Mouse (Mus musculus) gastrocnemius, adult 18-20 months (tissue): ENCODE results near the gene Tppp. TPM values are rescaled to one million over a fixed set of nuclear protein-coding genes. Genes with fewer than 3 reads are reported as not detected.
"Not testable (repeated sequence)": the region's sequence is repeated elsewhere in the genome, so short reads cannot be mapped to it uniquely, and the experiment has no call there.

Experiments
- DNase-seq: peaks from one replicate; pipeline ENCODE4 v3.0.0; 2021; ENCODE audit warnings: low spot score
- long read RNA-seq, 2 experiments: library from polyadenylated mRNA; stranded (forward); transcript quantifications; one replicate each; pipeline ENCODE4 v2.0.0; 2021
- total RNA-seq, 2 experiments: library from RNA; stranded (reverse); gene quantifications; 2 replicates each; pipeline ENCODE4 v1.2.3; 2021

The Tppp gene
- 1 to 10 TPM; 6.2 to 6.4 TPM for total RNA-seq
- long read RNA-seq, experiment 1, full-length matches to known transcripts: 3 of 5 reads
- long read RNA-seq, experiment 1, partial matches to known transcripts: 1 of 5 reads
- long read RNA-seq, experiment 1, other reads (novel, unspliced or antisense): 1 of 5 reads
- long read RNA-seq, experiment 2, full-length matches to known transcripts: 6 of 14 reads
- long read RNA-seq, experiment 2, partial matches to known transcripts: 0 of 14 reads
- long read RNA-seq, experiment 2, other reads (novel, unspliced or antisense): 8 of 14 reads

DNA sequence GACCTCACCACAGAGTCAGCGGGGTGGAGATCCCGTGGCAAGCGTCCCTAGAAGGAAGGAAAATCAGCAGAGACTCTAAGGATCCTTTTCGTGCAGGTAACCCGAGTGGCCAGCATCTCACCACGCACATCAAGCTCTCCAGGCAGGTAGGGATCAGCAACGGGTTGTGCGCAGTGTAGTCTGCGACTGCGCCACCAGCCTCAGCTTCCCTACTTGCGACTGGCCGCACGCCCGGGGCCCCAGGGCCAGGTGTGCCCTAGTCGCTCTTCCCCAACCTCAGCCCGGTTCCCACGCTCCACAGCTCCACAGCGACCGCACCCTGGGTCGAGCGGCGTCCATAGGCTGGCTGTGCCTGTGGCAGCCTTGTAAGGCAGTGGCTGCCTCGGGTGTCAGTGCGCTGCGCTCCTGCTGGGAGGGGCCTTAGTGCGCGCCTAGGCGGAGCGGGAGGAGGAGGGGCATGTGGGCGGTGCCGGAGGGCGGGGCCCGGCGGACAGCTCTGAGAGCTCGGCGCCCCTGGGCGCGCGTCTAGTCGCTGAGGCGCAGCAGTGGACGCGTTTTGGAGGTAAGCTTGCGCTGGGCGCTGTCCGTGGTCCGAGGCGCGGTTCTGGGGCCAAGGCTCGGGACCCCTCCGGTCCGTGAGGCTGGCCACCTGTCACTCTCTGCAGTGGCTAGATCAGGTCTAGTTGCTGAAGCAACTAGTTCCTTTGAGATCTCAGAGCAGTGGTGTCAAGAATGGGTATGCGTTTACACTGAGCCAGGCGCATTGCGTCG is at the start of gene Tppp:
Gene Tppp (plus strand): TSS at position 460 of the 771 bp plus-strand sequence.
- DNase-seq: peak; percentile 95

DNA sequence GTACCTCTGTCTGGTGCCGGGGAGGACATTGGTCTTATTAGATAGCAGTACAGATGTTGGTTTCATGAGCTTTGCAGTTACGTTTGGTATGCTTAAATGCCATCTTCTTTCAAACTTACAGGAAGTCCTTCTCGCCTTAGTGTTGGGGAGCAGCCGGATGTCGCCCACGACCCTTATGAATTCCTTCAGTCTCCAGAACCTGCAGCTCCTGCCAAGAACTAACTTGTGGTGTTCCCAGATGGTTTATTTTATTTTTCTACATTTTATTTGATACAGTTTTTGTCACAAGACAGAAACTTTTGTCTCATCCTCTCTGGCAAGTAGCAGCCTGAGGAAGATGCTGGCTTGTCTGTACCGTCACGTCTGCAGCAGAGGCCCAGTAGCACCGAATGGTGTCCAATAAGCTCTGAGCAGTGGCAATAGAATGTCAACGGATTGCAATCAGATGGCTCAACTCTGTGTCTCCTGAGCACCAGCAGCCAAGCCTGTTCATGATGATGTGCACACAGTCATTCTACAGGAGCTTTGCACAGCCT is 49.0 kb upstream of the Tppp start:
- no peak for DNase-seq

DNA sequence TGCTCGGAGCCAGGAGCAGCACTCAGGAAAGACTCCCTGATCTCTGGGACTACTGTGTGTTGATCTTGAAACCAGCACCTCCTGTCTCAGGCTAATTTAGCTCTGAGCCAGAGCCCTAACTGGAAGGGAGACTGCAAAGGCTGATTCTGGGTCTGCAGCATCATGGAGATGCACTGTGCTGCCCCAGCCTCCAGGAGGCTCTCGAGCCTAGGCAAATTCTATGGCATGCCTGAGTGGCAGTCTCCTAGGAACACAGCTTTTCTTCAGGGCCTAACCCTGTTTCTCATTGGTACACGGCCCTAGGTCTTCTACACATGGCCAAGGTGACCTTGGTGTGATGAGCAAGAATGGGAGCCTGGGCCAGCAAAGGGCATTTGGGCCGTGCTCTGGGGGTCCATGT is 48.0 kb upstream of the Tppp start:
- no peak for DNase-seq

DNA sequence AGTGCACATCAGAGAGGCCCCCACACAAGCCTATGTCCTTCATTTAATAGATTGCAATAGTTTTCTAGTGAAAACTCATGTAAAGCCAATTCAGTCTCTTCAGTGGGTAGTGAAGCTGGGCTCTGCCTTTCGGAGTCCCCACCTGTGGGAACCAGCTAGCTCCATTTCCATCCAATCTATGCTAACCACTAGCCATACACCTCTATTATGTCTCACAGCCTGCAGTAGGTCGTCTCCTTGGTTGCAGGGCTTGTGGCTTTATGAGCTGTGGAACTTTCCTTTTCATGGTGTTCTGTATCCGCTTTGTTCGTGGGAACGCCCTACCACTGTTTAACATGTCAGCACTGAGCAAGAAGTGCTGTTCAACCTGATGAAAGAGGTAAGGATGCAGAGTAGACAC is 45.7 kb upstream of the Tppp start, which contains the start of gene Zdhhc11:
Gene Zdhhc11 (plus strand): TSS at position 301 of the 400 bp plus-strand sequence.
- no peak for DNase-seq

DNA sequence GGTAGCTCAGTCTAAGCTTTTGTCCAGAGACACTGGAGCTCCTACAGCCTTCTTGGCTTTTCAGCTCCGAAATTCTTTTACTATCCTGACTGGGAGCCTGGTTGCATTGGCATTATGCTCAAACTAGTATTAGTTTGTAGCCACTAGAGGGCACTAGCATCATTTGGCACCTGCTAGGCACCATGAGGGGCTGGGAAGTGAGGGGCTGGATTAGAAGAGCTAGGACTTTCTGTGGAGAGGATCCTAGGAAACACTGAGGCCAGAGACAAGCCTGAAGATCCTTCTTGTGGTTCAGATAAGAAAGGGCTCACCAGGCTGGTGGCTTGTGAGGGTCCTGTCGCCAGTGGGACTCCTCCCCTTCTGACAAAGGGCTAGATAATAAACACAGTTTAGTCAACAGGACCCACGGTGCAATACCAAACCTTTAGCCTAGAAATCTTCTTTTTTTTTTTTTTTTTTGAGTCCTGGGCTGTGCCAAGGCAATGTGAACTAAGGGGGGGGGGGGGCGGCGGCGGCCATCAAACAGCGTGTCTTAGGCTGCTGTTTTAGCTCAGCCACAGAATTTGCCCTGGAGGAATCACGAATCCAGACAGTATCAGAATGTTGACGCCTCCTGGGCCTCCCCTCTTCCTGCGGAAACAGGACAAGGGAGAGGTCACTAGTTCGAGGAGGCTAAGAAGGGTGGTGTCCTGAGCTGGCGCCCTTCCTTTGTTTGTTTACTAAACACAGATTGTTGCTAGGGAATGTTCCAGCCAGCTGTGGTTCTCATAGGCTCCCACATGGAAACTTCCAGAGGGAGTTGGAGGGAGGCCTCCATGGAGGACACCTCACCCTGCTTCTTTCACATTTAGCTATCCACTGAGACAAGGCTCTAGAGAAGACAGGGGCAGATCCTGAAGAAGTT is 38.4 kb upstream of the Tppp start:
- peak; percentile 86 for DNase-seq

DNA sequence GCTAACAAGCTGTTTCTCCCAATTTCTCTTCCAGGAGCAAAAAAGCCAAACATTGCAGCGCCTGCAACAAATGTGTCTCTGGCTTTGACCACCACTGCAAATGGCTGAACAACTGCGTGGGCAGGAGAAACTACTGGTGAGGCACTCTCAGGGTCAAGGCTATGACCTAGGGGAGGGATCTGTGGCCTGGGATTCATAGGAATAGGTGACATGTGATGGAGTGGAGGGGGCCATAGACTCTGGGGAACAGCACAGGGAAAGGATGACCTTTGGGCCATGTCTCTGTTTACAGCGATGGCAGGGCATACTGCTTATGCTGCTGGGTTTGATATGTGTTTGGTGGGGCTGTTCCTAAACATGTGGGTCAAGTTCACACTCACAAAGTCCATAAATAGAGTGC is 34.7 kb upstream of the Tppp start:
- DNase-seq: no peak

GRCm38 (mm10) chr13:73976935-73977334 is 32.3 kb upstream of the Tppp start:
- DNase-seq: no peak

GRCm38 (mm10) chr13:73990325-73990724 is 18.9 kb upstream of the Tppp start:
- DNase-seq: no peak

GRCm38 (mm10) chr13:73990761-73991160 is 18.4 kb upstream of the Tppp start:
- no peak for DNase-seq

- DNase-seq: no peak
These were observed 17.9 kb upstream of the Tppp start for GRCm38 (mm10) chr13:73991267-73991666.

GRCm38 (mm10) chr13:73996456-73996855 is 12.8 kb upstream of the Tppp start:
- no peak for DNase-seq

- DNase-seq: no peak
These were observed 8.7 kb upstream of the Tppp start for GRCm38 (mm10) chr13:74000519-74000918.

- no peak for DNase-seq
These were observed 8.2 kb upstream of the Tppp start for GRCm38 (mm10) chr13:74000961-74001360.

DNA sequence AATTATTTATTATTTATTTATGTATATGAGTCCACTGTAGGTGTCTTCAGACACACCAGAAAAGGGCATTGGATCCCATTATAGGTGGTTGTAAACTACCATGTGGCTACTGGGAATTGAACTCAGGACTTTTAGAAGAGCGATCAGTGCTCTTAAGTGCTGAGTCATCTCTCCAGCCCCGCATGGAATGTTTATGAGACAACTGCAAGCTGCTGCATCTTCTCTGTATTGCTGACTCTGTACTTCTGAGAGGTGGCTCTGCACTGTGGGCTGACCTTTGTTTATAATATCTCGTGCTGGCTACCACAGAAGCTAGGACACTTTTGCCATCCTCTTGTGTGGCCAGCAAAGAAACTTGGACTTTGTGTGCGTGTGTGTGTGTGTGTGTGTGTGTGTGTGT is 7.7 kb upstream of the Tppp start:
- DNase-seq: no peak

- not testable (repeated sequence) for DNase-seq
These were observed 2.3 kb upstream of the Tppp start for GRCm38 (mm10) chr13:74006881-74007280.

GRCm38 (mm10) chr13:74008216-74008615 is 991 bp upstream of the Tppp start:
- not testable (repeated sequence) for DNase-seq

DNA sequence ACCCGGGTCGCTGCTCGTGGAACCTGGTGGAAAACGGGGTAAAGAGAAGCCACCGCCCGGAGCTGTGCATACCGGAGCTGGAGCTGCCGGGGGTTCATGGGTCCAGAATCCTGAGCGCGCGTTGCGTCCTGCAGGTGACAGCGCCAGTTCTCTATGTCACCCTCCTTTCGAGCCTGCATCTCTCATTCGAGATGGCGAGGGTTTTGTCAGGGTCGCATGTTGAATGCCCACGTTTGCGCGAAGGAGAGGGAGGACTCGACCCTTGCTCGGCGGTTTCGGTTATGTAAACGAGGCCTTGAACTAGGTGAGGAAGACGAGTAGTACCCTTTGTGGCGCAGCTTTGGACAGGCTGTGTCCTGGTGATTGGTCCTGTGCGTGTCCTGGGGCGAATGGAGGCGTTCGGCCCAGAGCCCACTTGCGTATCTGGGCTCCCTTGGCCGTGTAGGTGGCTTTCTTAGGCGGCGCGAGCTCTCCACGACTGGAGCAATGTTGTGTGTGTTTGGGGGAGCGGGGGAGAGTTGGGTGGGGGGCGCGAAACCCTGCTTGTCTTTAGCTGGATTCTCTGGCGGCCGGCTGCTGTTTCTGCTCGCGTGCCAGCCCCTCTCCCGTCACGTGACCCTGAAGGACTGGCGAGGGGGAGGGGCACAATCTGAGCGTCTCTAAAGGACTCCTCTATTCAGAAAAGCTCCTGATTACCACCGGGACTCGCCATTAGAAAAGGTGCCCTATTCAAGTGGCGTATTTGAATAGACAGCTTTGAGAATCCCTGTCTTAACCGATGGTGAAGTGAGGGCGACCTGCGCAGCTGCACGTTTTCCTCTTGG is 796 bp downstream of the Tppp start:
- DNase-seq: peak; percentile 68

DNA sequence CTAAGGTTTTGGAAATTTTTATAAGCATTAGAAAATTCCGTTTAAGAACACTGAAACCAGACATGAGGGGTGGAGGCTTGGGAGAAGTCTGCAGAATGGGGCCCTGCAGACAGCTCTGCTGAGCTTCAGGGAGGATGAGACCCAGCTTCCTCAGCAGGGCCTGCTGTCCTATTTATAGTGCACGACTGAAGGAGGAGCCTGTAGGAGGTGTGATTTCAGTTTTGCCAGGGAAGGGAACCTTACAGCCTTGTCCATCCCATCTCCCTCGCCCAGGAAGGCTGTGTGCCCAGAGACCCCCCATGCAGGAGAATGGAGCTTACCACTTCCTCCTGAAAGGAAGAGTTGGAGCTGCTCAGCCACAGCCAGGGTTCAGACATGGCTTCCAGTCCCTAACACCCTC is 1.5 kb downstream of the Tppp start:
- DNase-seq: no peak

DNA sequence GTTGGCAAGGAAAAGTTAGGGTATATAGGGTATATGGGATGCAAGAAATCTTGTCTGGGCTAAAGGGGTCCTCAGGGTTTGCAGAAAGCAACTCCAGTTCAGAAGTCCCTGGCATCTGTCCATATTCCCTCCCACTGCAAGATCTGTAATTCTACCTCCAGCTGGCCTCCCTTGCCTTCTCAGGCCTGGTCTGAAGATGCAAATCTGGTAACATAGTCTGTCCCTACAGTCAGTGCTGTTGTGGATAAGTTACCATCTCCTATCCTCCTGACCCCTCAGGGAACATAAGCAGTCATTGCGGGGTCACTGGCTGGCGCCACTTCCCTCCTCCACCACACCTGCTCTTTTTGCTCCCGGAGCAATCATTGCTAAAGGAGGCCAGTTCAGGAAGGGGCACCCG is 6.7 kb downstream of the Tppp start:
- no peak for DNase-seq

DNA sequence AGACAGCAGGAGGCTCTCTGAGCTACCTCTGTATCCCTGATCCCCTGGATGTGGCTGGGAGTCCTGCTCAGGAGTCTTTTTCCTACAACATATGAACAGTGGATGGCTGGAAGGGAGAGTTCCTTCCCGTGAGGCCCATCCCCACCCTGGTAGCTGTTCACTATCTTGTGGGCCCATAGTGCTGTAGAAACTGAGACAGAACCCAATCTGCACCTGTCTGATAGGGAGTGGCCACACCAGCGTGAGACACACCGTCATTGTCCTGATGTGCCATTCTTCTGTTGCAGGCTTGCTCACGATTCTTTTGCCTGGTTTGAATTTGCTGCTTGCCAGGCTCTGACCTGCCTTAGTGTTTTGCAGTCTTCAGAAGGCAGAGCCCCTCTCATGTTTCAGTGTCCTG is 8.2 kb downstream of the Tppp start:
- DNase-seq: no peak

GRCm38 (mm10) chr13:74019006-74019405 is 9.8 kb downstream of the Tppp start:
- DNase-seq: not testable (repeated sequence)
